Mouse (Mus musculus) adrenal gland, postnatal 4 days (tissue): ENCODE measurements around the gene Gm28374. TPM values are rescaled to one million over a fixed set of nuclear protein-coding genes. Genes with fewer than 3 reads are reported as not detected.
A peak's percentile ranks its signal among the peaks of the same experiment; 100 is the strongest.
"Not testable (repeated sequence)": the region's sequence is repeated elsewhere in the genome, so short reads cannot be mapped to it uniquely, and the experiment has no call there.

Source experiments
- DNase-seq, 2 experiments: peaks; one replicate each; pipeline ENCODE4 v3.0.0; 2021 to 2022; ENCODE audit warnings: low spot score in 2 of 2, mixed read lengths in 2 of 2
- long read RNA-seq, 2 experiments: library from polyadenylated mRNA; stranded (forward); transcript quantifications; one replicate each; pipeline ENCODE4 v2.0.0; 2021
- total RNA-seq, 2 experiments: library from RNA; stranded (reverse); gene quantifications; 2 replicates each; pipeline ENCODE4 v1.2.3; 2021

Gm28374 gene
- under 1 TPM in 1 of 2 experiments, not detected in 1; 0.95 TPM for total RNA-seq
- long read RNA-seq, experiment 1: 0 reads
- long read RNA-seq, experiment 2, partial matches to known transcripts: 0 of 1 reads
- long read RNA-seq, experiment 2, other reads (novel, unspliced or antisense): 1 of 1 reads

GRCm38 (mm10) chr19:6082156-6082555, at the start of gene Gm28374:
TSS of gene Gm28374 (minus strand) at chr19:6082256.
- no peak for DNase-seq

- not testable (repeated sequence) for DNase-seq
These were observed 48.5 kb upstream of the Gm28374 start for GRCm38 (mm10) chr19:6130414-6131128.

- peak; percentile 70 to 92 for DNase-seq
These were observed 45.8 kb upstream of the Gm28374 start, which contains the start of gene Snx15 for GRCm38 (mm10) chr19:6127760-6128341. TSS of gene Snx15 (minus strand) at chr19:6128304.

GRCm38 (mm10) chr19:6126789-6127580, 44.9 kb upstream of the Gm28374 start:
- no peak for DNase-seq

- no peak for DNase-seq
These were observed 44.2 kb upstream of the Gm28374 start for GRCm38 (mm10) chr19:6126289-6126688.

GRCm38 (mm10) chr19:6124898-6125297, 42.8 kb upstream of the Gm28374 start:
- DNase-seq: no peak

- no peak for DNase-seq
These were observed 41.3 kb upstream of the Gm28374 start for GRCm38 (mm10) chr19:6123330-6123729.

- no peak for DNase-seq
These were observed 39.7 kb upstream of the Gm28374 start for GRCm38 (mm10) chr19:6121761-6122160.

- no peak for DNase-seq
These were observed 36.7 kb upstream of the Gm28374 start for GRCm38 (mm10) chr19:6118677-6119185.

GRCm38 (mm10) chr19:6117986-6118676, 36.1 kb upstream of the Gm28374 start, which contains the start of gene Sac3d1:
TSS of gene Sac3d1 (minus strand) at chr19:6118650.
- DNase-seq: peak; percentile 62 to 72

GRCm38 (mm10) chr19:6117346-6117985, 35.4 kb upstream of the Gm28374 start:
- no peak for DNase-seq

- DNase-seq: no peak
These were observed 34.2 kb upstream of the Gm28374 start for GRCm38 (mm10) chr19:6116113-6116850.

GRCm38 (mm10) chr19:6113116-6113515, 31.1 kb upstream of the Gm28374 start:
- no peak for DNase-seq

- no peak for DNase-seq
These were observed 23.5 kb upstream of the Gm28374 start, which contains the start of gene Naaladl1 for GRCm38 (mm10) chr19:6105586-6105985. TSS of gene Naaladl1 (plus strand) at chr19:6105782.

- DNase-seq: no peak
These were observed 22.4 kb upstream of the Gm28374 start for GRCm38 (mm10) chr19:6104476-6104875.

- no peak for DNase-seq
These were observed 20.3 kb upstream of the Gm28374 start for GRCm38 (mm10) chr19:6102169-6102853.

GRCm38 (mm10) chr19:6101186-6101585, 19.1 kb upstream of the Gm28374 start:
- DNase-seq: no peak

- DNase-seq: no peak
These were observed 15.8 kb upstream of the Gm28374 start for GRCm38 (mm10) chr19:6097847-6098246.

GRCm38 (mm10) chr19:6094119-6094518, 12.1 kb upstream of the Gm28374 start, which contains the start of gene AC131692.1:
TSS of gene AC131692.1 (plus strand) at chr19:6094419.
- DNase-seq: no peak
